Mouse (Mus musculus) midbrain, embryonic 14.5 days (tissue): ENCODE measurements at regions not wholly inside any gene's neighbourhood (a gene's known extent, or its start where the extent isn't known, plus 50 kb on each side); places are given as distances from the start of the nearest gene placed in this dataset.

ENCODE experiments used
- ATAC-seq: fragments of 200-750 bp; cut with Nextera tagmentation; 2 replicates; pipeline ENCODE4 v1.8.0; 2017; ENCODE audit warnings: moderate number of reproducible peaks, moderate library complexity; ENCODE audit not compliant: low FRiP score, low TSS enrichment
- DNase-seq: peaks from one replicate; pipeline ENCODE4 v3.0.0-alpha.2; 2015
- H3K27ac ChIP-seq: fragments of 300-500 bp; sonication (generic); replicated peaks from 2 replicates; pipeline ENCODE4 v1.5.1; 2014; ENCODE audit warnings: mild to moderate bottlenecking, low read depth, low read length, moderate library complexity
- H3K27me3 ChIP-seq: fragments of 300-500 bp; sonication (generic); 2 replicates; pipeline ENCODE4 v1.6.1; 2014; ENCODE audit warnings: low read length, control low read depth, mixed read lengths; ENCODE audit not compliant: control insufficient read depth, insufficient read depth
- H3K36me3 ChIP-seq: fragments of 300-500 bp; sonication (generic); 2 replicates; pipeline ENCODE4 v1.6.1; 2014; ENCODE audit warnings: low read length, control low read depth; ENCODE audit not compliant: control insufficient read depth, insufficient read depth
- H3K4me1 ChIP-seq: fragments of 300-500 bp; sonication (generic); 2 replicates; pipeline ENCODE4 v1.6.1; 2014; ENCODE audit warnings: mild to moderate bottlenecking, antibody characterized with exemption, low read length, control low read depth; ENCODE audit not compliant: control insufficient read depth, insufficient read depth
- H3K4me2 ChIP-seq: fragments of 300-500 bp; sonication (generic); 2 replicates; pipeline ENCODE4 v1.6.1; 2014; ENCODE audit warnings: mild to moderate bottlenecking, low read length, moderate library complexity
- H3K4me3 ChIP-seq: fragments of 300-500 bp; sonication (generic); replicated peaks from 2 replicates; pipeline ENCODE4 v1.5.1; 2014; ENCODE audit warnings: low read depth, low read length
- H3K9ac ChIP-seq: fragments of 300-500 bp; sonication (generic); replicated peaks from 2 replicates; pipeline ENCODE4 v1.6.1; 2014; ENCODE audit warnings: mild to moderate bottlenecking, low read length, moderate library complexity
- H3K9me3 ChIP-seq: fragments of 300-500 bp; sonication (generic); 2 replicates; pipeline ENCODE4 v1.6.1; 2016; ENCODE audit warnings: low read length, control low read depth, mixed read lengths; ENCODE audit not compliant: control insufficient read depth
- whole genome bisulfite sequencing: fragments of 180-500 bp; shearing (Covaris S2); extraction: QIAGEN DNeasy Blood & Tissue Kit; methylation state at CpG from one replicate; pipeline ENCODE4 v1.1.7; 2014; 5-methylcytosine and 5-hydroxymethylcytosine counted together

DNA sequence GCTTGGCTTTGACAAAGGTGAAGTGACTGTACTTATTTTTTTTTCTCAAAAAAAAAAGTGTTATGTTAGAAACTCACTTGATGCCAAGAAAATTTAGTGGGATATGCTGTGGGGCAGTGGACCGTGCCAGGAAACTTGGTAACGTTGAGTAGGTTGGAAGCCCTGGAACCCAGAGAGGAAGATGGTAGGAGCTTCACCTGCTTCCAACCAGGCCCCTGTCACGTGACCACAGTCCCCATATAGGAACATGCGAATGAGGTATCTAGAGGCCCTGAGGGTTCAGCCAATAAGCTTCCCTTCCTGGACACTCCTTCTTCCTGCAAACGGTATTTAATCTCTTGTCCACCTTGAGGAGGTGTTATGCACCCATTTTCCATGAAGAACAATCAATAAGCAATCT, 68.5 kb upstream of the Irx6 start:
- WGBS, result 87% methylated on average over 5 of the region's 5 CpGs

DNA sequence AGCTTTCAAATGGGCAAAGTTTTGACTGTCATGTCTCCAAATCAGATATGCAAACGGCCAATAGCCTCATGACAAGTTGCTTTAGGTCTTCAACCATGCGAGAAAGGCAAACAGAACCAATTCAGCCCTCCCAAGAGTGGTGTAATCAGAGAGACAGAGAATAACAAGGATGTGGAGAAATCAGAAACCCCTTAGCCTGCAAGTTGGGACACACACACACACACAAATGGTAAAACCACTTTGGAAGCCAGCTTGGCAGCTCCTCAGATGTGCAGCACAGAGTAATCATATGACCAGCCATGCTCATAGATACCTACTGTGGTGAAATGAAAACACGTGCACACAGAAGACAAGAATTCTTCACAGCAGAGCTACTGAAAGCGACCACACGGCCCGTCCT, 66.5 kb upstream of the Irx6 start:
- H3K4me1 ChIP-seq, result no peaks in the 10 kb centered on the region
- 87% methylated on average over 6 of the region's 6 CpGs for WGBS
- H3K4me3 ChIP-seq, result no peak overlapping the region
- no peaks in the 10 kb centered on the region for H3K36me3 ChIP-seq
- H3K27ac ChIP-seq, result no peak overlapping the region
- no peak overlapping the region for H3K9ac ChIP-seq
- H3K9me3 ChIP-seq, result no peaks in the 10 kb centered on the region
- ATAC-seq, result no peak
- H3K4me2 ChIP-seq, result no peak overlapping the region
- DNase-seq, result no peak
- H3K27me3 ChIP-seq, result no peaks in the 10 kb centered on the region

More for the DNA sequence above, 68.5 kb upstream of the Irx6 start:
- Histone ChIP-seq H3K4me1 (no peaks in the 10 kb centered on the region), H3K27me3 (no peaks in the 10 kb centered on the region), H3K27ac (no peak overlapping the region), H3K36me3 (no peaks in the 10 kb centered on the region), H3K4me2 (no peak overlapping the region), H3K9me3 (no peaks in the 10 kb centered on the region), H3K4me3 (no peak overlapping the region), H3K9ac (no peak overlapping the region)
- DNase-seq (no peak), ATAC-seq (no peak)

DNA sequence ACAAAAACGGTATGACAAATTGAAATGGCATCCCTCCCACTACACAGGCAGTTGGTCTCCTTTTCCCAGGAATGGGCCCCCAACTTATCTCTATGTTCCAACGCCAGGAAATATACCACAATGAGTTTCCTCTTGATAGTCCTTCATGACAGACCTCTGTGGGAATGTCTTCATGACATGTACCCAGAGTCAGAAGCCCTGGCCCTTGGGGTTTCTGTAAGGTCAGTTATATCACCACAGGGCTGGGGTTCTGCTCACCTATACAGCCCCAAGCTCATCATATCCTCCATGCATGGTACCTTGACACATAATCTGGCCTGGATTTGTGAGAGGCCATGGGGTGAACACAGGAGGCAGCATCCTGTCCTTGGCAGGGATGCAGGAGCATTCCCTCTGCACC, 64.2 kb upstream of the Irx6 start:
- Histone ChIP-seq H3K27ac (no peak overlapping the region), H3K4me1 (no peaks in the 10 kb centered on the region), H3K4me3 (no peak overlapping the region), H3K9ac (no peak overlapping the region), H3K9me3 (no peaks in the 10 kb centered on the region), H3K27me3 (no peaks in the 10 kb centered on the region), H3K4me2 (no peak overlapping the region), H3K36me3 (no peaks in the 10 kb centered on the region)
- WGBS, result 83% methylated on average over 2 of the region's 2 CpGs
- ATAC-seq (no peak), DNase-seq (no peak)

DNA sequence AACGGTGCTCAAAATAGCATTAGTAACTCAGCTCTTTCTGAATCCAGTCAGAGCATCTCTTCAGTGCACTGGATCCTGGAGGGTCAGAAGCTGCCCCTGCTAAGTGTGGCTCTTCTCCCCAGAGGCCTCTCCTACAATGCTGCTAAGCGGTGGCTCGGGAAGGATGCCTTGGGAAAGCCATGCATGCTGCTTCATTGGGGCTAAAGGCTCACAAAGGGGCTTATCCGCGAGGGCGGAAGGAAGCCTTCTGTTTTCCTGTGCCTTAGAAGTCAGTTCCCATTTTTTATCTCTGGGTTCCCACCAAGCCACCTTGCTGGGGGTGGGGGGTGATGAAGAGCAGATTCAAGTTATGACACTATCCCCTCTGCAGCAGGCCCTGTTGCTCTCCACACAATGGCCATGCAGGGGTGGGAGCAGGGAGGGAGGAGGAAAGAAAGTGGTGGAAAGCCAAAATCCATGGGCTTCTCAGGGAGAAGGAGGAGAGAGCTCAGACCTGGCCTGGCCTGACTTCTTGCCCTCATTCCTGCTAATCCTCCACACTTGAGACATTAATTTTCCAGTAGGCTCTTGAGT, 63.5 kb upstream of the Irx6 start:
- Histone ChIP-seq H3K4me1 (no peaks in the 10 kb centered on the region), H3K27ac (no peak overlapping the region), H3K27me3 (no peaks in the 10 kb centered on the region), H3K4me2 (no peak overlapping the region), H3K36me3 (no peaks in the 10 kb centered on the region), H3K4me3 (no peak overlapping the region), H3K9me3 (no peaks in the 10 kb centered on the region), H3K9ac (no peak overlapping the region)
- ATAC-seq (no peak), DNase-seq (no peak)
- 39% methylated on average over 6 of the region's 6 CpGs for WGBS

DNA sequence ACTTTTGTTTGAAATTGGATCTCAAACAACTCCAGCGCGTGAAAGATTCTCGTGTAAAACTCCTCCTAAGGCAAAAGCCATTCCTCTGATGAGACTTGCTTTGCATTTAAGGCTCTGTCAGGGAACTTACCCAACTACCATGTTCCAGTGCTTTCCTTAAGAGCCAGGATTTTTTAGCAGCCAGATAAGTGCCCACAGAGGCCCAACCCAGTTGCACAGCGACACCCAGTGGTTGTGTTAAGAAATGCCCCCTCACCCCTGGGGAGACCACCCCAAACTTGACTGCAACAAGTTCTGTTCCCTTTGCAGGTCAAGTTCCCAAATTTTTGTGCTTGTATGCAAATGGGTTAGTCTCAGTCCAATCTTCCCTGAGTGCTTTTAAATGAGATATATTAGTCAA, 60.6 kb upstream of the Irx6 start:
- no peaks in the 10 kb centered on the region for H3K27me3 ChIP-seq
- no peak overlapping the region for H3K9ac ChIP-seq
- H3K36me3 ChIP-seq, result no peaks in the 10 kb centered on the region
- no peaks in the 10 kb centered on the region for H3K4me1 ChIP-seq
- H3K4me3 ChIP-seq, result no peak overlapping the region
- DNase-seq, result no peak
- H3K4me2 ChIP-seq, result no peak overlapping the region
- 44% methylated on average over 4 of the region's 4 CpGs for WGBS
- H3K9me3 ChIP-seq, result no peaks in the 10 kb centered on the region
- ATAC-seq, result no peak
- no peak overlapping the region for H3K27ac ChIP-seq

DNA sequence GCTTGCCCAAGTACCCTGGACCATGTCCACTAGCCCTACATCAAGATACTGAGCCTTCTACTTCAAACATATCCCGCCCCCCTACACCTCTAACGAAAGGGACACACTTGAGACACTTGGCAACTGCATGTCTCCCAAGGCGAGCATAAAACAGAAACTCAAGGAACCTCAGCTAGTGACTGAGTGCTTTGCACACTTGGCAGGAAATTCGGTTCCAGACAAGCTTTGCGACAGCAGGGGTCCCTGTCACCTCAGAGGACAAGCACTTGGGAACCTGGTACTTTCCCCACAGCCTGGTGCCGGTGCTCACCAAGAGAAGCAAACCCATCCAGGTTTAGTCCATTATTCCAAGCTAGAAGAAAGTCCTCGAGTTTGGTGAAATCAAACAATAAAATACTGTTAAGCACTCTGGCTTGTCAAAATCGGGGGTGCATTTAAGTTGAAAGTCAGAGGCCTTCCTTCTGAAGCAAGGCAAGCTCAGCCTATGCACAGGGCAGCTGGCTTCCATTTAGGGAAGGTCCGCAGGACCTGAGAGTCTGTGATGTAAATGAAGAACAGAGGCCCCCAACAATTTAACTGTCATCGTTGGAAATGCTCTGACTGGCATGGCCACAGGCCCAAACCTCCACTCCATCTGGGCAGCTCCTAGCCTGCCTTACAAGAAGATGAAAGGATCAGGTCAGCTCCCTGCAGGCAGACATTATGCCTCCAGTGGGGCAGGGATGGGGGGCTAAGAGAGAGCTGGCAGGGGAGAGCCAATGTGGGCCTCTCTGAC, 57.6 kb upstream of the Irx6 start:
- ATAC-seq, result no peak
- Histone ChIP-seq H3K4me1 (no peaks in the 10 kb centered on the region), H3K9me3 (no peaks in the 10 kb centered on the region), H3K36me3 (no peaks in the 10 kb centered on the region), H3K9ac (no peak overlapping the region), H3K4me2 (no peak overlapping the region), H3K27me3 (no peaks in the 10 kb centered on the region), H3K27ac (no peak overlapping the region), H3K4me3 (no peak overlapping the region)
- 65% methylated on average over 10 of the region's 10 CpGs for WGBS
- DNase-seq, result no peak

DNA sequence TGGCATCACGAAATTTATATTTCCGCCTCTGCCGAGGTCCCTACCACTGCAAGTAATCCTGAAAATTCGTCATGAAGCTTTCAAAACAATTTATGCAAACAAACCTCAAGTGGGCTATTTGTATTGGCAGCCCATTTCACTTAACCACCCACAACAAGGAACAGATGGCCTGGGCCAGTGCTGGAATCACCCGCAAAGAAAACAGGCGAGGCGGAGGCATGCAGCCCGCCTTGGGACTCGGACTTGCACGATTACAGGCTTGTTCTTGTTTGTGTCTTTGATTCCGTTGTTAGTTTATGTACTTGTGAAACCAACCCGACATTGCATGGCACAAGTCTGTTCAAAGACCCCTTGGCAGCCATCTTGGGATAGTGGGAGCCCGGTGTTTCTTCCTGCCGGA, 55.8 kb upstream of the Irx6 start:
- ATAC-seq (no peak), DNase-seq (no peak)
- Histone ChIP-seq H3K27me3 (no peaks in the 10 kb centered on the region), H3K27ac (no peak overlapping the region), H3K9ac (no peak overlapping the region), H3K4me3 (no peak overlapping the region), H3K36me3 (no peaks in the 10 kb centered on the region), H3K9me3 (no peaks in the 10 kb centered on the region), H3K4me2 (no peak overlapping the region), H3K4me1 (no peaks in the 10 kb centered on the region)
- 86% methylated on average over 14 of the region's 14 CpGs for WGBS
